Mouse (Mus musculus) heart, embryonic 10.5 days (tissue): ENCODE measurements around the gene Col7a1. TPM values are rescaled to one million over a fixed set of nuclear protein-coding genes. Genes with fewer than 3 reads are reported as not detected.

Experiments used
- DNase-seq: peaks from one replicate; pipeline ENCODE4 v3.0.0-alpha.2; 2017; ENCODE audit warnings: low spot score
- H3K27ac ChIP-seq: fragments of 300-500 bp; sonication (generic); 2 replicates; pipeline ENCODE4 v1.5.1; 2016; ENCODE audit warnings: mild to moderate bottlenecking
- H3K27me3 ChIP-seq: fragments of 300-500 bp; sonication (generic); 2 replicates; pipeline ENCODE4 v1.6.1; 2016; ENCODE audit warnings: mild to moderate bottlenecking; ENCODE audit not compliant: poor library complexity, insufficient read depth, severe bottlenecking
- H3K36me3 ChIP-seq: fragments of 300-500 bp; sonication (generic); 2 replicates; pipeline ENCODE4 v1.6.1; 2016; ENCODE audit warnings: mild to moderate bottlenecking, moderate library complexity
- H3K4me1 ChIP-seq: fragments of 300-500 bp; sonication (generic); 2 replicates; pipeline ENCODE4 v1.6.1; 2016; ENCODE audit warnings: mild to moderate bottlenecking
- H3K4me3 ChIP-seq: fragments of 300-500 bp; sonication (generic); 2 replicates; pipeline ENCODE4 v1.5.1; 2016; ENCODE audit warnings: mild to moderate bottlenecking, moderate library complexity
- H3K9me3 ChIP-seq: fragments of 300-500 bp; sonication (generic); 2 replicates; pipeline ENCODE4 v1.6.1; 2016; ENCODE audit warnings: mild to moderate bottlenecking, moderate library complexity
- WGBS: fragments of 180-500 bp; shearing (Covaris S2); methylation state at CpG from one replicate; pipeline ENCODE4 v1.1.7; 2016; 5-methylcytosine and 5-hydroxymethylcytosine counted together
- polyA plus RNA-seq: library from polyadenylated mRNA; unstranded; fragments of >200 nt; fragmentation: Nextera tagmentation; extraction: Ambion mirVana; gene quantifications from 2 replicates; pipeline ENCODE4 v1.2.1, GENCODE M21; 2016

Gene Col7a1
- 1.0 and 1.8 TPM in 2 replicates for polyA plus RNA-seq

- Histone ChIP-seq H3K4me1 (peaks cover 40% of the 10 kb centered on the region), H3K27me3 (peaks cover 54% of the 10 kb centered on the region), H3K27ac (0 out of 2 replicates have a peak within 1 kb of the TSS, but pooled peaks have one; percentile 19), H3K36me3 (peaks cover 34% of the 10 kb centered on the region), H3K4me3 (peak within 1 kb of the TSS; percentile 51), H3K9me3 (no peaks in the 10 kb centered on the region)
- 9% methylated on average over 15 of the region's 15 CpGs for WGBS
- no peak for DNase-seq
Measured at GRCm38 (mm10) chr9:108953081-108953636, at the start of gene Col7a1. Gene Col7a1, plus strand, starts transcription at chr9:108953586.

GRCm38 (mm10) chr9:108912308-108912707 lies 41.1 kb upstream of the Col7a1 start:
- WGBS: 50% methylated on average over 6 of the region's 6 CpGs
- no peak overlapping the region for H3K4me3 ChIP-seq
- no peaks in the 10 kb centered on the region for H3K36me3 ChIP-seq
- H3K4me1 ChIP-seq: peaks cover 12% of the 10 kb centered on the region
- H3K27me3 ChIP-seq: no peaks in the 10 kb centered on the region
- H3K9me3 ChIP-seq: no peaks in the 10 kb centered on the region
- DNase-seq: no peak
- H3K27ac ChIP-seq: no peak overlapping the region

- WGBS: 86% methylated on average over 7 of the region's 7 CpGs
- no peak for DNase-seq
- Histone ChIP-seq H3K36me3 (no peaks in the 10 kb centered on the region), H3K9me3 (no peaks in the 10 kb centered on the region), H3K27me3 (no peaks in the 10 kb centered on the region), H3K27ac (no peak overlapping the region), H3K4me1 (peaks cover 12% of the 10 kb centered on the region), H3K4me3 (no peak overlapping the region)
Measured at GRCm38 (mm10) chr9:108913161-108913560, 40.2 kb upstream of the Col7a1 start.

- Histone ChIP-seq H3K27ac (no peak overlapping the region), H3K4me1 (peaks cover 12% of the 10 kb centered on the region), H3K27me3 (no peaks in the 10 kb centered on the region), H3K9me3 (no peaks in the 10 kb centered on the region), H3K4me3 (no peak overlapping the region), H3K36me3 (no peaks in the 10 kb centered on the region)
- no peak for DNase-seq
- WGBS: 85% methylated on average over 10 of the region's 10 CpGs
Measured at GRCm38 (mm10) chr9:108913621-108914020, 39.8 kb upstream of the Col7a1 start.

- H3K4me3 ChIP-seq: no peak within 1 kb of the TSS
- no peak for DNase-seq
- H3K27me3 ChIP-seq: no peaks in the 10 kb centered on the region
- H3K27ac ChIP-seq: no peak within 1 kb of the TSS
- WGBS: 74% methylated on average over 6 of the region's 6 CpGs
- no peaks in the 10 kb centered on the region for H3K36me3 ChIP-seq
- H3K4me1 ChIP-seq: peaks cover 12% of the 10 kb centered on the region
- H3K9me3 ChIP-seq: no peaks in the 10 kb centered on the region
Measured at GRCm38 (mm10) chr9:108914491-108914890, 38.9 kb upstream of the Col7a1 start, which contains the start of gene Tmem89. Gene Tmem89, plus strand, starts transcription at chr9:108914619.

GRCm38 (mm10) chr9:108925897-108926296 lies 27.5 kb upstream of the Col7a1 start:
- no peak for DNase-seq
- Histone ChIP-seq H3K4me1 (no peaks in the 10 kb centered on the region), H3K36me3 (no peaks in the 10 kb centered on the region), H3K27ac (no peak overlapping the region), H3K4me3 (no peak overlapping the region), H3K27me3 (peaks cover 32% of the 10 kb centered on the region), H3K9me3 (no peaks in the 10 kb centered on the region)
- WGBS: 69% methylated on average over 8 of the region's 8 CpGs

- no peaks in the 10 kb centered on the region for H3K36me3 ChIP-seq
- DNase-seq: no peak
- H3K4me3 ChIP-seq: no peak overlapping the region
- WGBS: 74% methylated on average over 3 of the region's 3 CpGs
- no peaks in the 10 kb centered on the region for H3K4me1 ChIP-seq
- H3K27ac ChIP-seq: no peak overlapping the region
- H3K9me3 ChIP-seq: no peaks in the 10 kb centered on the region
- H3K27me3 ChIP-seq: peaks cover 30% of the 10 kb centered on the region
Measured at GRCm38 (mm10) chr9:108928424-108928823, 25.0 kb upstream of the Col7a1 start.

GRCm38 (mm10) chr9:108935991-108936390 lies 17.4 kb upstream of the Col7a1 start:
- Histone ChIP-seq H3K4me3 (peak overlapping the region; percentile 91), H3K9me3 (no peaks in the 10 kb centered on the region), H3K4me1 (no peaks in the 10 kb centered on the region), H3K27me3 (no peaks in the 10 kb centered on the region), H3K27ac (no peak overlapping the region), H3K36me3 (peaks cover 32% of the 10 kb centered on the region)
- WGBS: 12% methylated on average over 3 of the region's 3 CpGs
- DNase-seq: no peak

GRCm38 (mm10) chr9:108936418-108937364 lies 16.7 kb upstream of the Col7a1 start, which contains the start of gene Uqcrc1:
Gene Uqcrc1, plus strand, starts transcription at chr9:108936633.
- Histone ChIP-seq H3K9me3 (no peaks in the 10 kb centered on the region), H3K27me3 (no peaks in the 10 kb centered on the region), H3K36me3 (peaks cover 39% of the 10 kb centered on the region), H3K4me3 (peak within 1 kb of the TSS; percentile 91), H3K27ac (peak within 1 kb of the TSS; percentile 96), H3K4me1 (no peaks in the 10 kb centered on the region)
- WGBS: under 1% methylated on average over 58 of the region's 58 CpGs
- peak; percentile 97 for DNase-seq

- Histone ChIP-seq H3K4me1 (peaks cover 14% of the 10 kb centered on the region), H3K27me3 (no peaks in the 10 kb centered on the region), H3K36me3 (peaks cover 95% of the 10 kb centered on the region), H3K4me3 (no peak overlapping the region), H3K9me3 (no peaks in the 10 kb centered on the region), H3K27ac (no peak overlapping the region)
- DNase-seq: no peak
- 73% methylated on average over 9 of the region's 9 CpGs for WGBS
Measured at GRCm38 (mm10) chr9:108945111-108945510, 8.3 kb upstream of the Col7a1 start.

- Histone ChIP-seq H3K4me1 (peaks cover 14% of the 10 kb centered on the region), H3K27ac (no peak overlapping the region), H3K36me3 (peaks cover 95% of the 10 kb centered on the region), H3K27me3 (no peaks in the 10 kb centered on the region), H3K9me3 (no peaks in the 10 kb centered on the region), H3K4me3 (no peak overlapping the region)
- no peak for DNase-seq
- 82% methylated on average over 5 of the region's 5 CpGs for WGBS
Measured at GRCm38 (mm10) chr9:108945608-108946007, 7.8 kb upstream of the Col7a1 start.

- WGBS: 81% methylated on average over 13 of the region's 13 CpGs
- Histone ChIP-seq H3K36me3 (peaks cover 71% of the 10 kb centered on the region), H3K4me1 (peaks cover 29% of the 10 kb centered on the region)
Measured at GRCm38 (mm10) chr9:108949231-108949966, 4.0 kb upstream of the Col7a1 start.

More at GRCm38 (mm10) chr9:108949231-108949966, 4.0 kb upstream of the Col7a1 start:
- Histone ChIP-seq H3K27me3 (peaks cover 25% of the 10 kb centered on the region), H3K4me3 (no peak overlapping the region), H3K9me3 (no peaks in the 10 kb centered on the region), H3K27ac (peak overlapping the region; percentile 18; the same call in 1 of the 2 replicates)
- no peak for DNase-seq
